ENCODE assay signal across 9 mouse cellular contexts in the genomic region with DNA sequence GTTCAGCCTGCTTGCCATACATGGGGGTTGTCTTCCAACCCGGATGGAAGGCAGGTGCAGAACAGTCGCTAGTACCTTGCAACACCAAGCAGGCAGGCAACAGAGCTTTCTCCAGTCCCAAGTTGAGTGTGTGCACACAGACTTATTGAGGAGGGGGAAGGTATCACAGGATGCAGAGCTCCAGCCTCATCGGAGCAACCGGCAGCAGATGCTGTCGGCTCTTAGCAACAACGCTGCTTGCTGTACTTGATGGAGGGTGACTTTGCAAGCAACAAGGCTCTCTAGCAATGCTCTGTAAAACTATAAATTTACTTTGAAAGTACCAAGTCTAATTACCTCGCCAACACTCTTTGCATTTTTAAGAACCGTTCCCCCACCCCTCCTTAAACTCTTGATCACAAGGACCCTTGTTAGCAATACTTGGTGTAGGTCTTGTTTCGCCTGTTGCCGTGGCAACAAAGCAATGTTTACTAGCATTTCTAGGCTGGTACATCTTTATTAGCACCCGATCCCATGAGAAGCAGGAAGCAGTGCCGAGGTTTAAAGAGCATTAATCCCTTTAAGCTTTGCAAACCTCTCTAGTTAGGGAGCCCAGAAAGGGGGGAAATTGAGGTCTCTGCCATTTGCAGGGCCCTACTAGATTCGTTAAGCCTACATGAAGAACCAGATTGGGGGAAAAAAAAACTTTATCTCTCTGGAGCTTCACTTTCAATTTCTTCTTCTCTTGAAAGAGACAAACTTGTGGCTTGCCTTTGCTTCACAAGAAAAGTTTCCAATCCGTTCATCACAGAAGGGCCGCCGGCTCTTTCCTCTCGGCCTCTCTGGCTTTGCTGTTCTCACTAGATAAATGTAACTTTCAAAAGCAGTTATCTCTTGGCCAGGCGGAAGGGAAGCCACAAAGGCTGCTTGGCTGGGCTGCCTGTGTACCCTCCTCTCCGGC.
DNase-seq lines count a peak whose midpoint lies in the region; ATAC-seq and TF ChIP-seq lines count a peak whose summit lies in the region.
"Had no signal": no experiment of that assay in that cellular context is flagged by ENCODE, and none has a peak within 500 bp of the region (broad histone marks: within the 10 kb centered on the region; RNA-seq: fewer than 3 reads in every experiment).

No protein-coding gene starts in this region.

- no peak overlapping the region for H3K4me3 ChIP-seq in heart, embryonic 15.5 days
- no peak overlapping the region for H3K4me3 ChIP-seq in hindbrain, embryonic 10.5 days
- no peak overlapping the region for H3K4me3 ChIP-seq in midbrain, embryonic 11.5 days (ENCODE audit: low read depth, low read length)
- no peak overlapping the region for H3K4me3 ChIP-seq in cerebellum, adult 2 months (replicated peaks; ENCODE audit: insufficient read depth, low read depth, low read length)
- H3K4me3 ChIP-seq: stomach, embryonic 15.5 days had no signal

- TF ChIP-seq POLR2A in cerebellum, adult 2 months (IDR thresholded peaks at IDR 0.05; ENCODE audit: borderline replicate concordance, insufficient read depth, low read length) = no peak

- H3K36me3 ChIP-seq in heart, embryonic 15.5 days = no peaks in the 10 kb centered on the region
- H3K36me3 ChIP-seq in hindbrain, embryonic 10.5 days = peaks cover 65% of the 10 kb centered on the region
- H3K36me3 ChIP-seq in midbrain, embryonic 11.5 days (ENCODE audit: control insufficient read depth, insufficient read depth, low read length) = no peaks in the 10 kb centered on the region
- H3K36me3 ChIP-seq: stomach, embryonic 15.5 days had no signal

- TF ChIP-seq CTCF in cerebellum, adult 2 months (IDR thresholded peaks at IDR 0.05; ENCODE audit: borderline replicate concordance, insufficient read depth, low read depth, low read length) = no peak

- ATAC-seq in heart, embryonic 15.5 days (replicated peaks; ENCODE audit: insufficient number of reproducible peaks, insufficient read depth, low FRiP score, low read depth) = no peak
- ATAC-seq in midbrain, embryonic 11.5 days (ENCODE audit: low FRiP score) = peak; percentile 50

- no peaks in the 10 kb centered on the region for H3K27me3 ChIP-seq in heart, embryonic 15.5 days
- no peaks in the 10 kb centered on the region for H3K27me3 ChIP-seq in hindbrain, embryonic 10.5 days (ENCODE audit: insufficient read depth, poor library complexity, severe bottlenecking)
- no peaks in the 10 kb centered on the region for H3K27me3 ChIP-seq in midbrain, embryonic 11.5 days (ENCODE audit: control insufficient read depth, insufficient read depth, low read length)
- H3K27me3 ChIP-seq in cerebellum, adult 2 months (ENCODE audit: control insufficient read depth, insufficient read depth, low read length) = no peaks in the 10 kb centered on the region
- H3K27me3 ChIP-seq: stomach, embryonic 15.5 days had no signal

- peak overlapping the region; percentile 14 for H3K4me2 ChIP-seq in heart, embryonic 15.5 days
- peak overlapping the region; percentile 14; the same call in 1 of the 2 replicates for H3K4me2 ChIP-seq in midbrain, embryonic 11.5 days
- H3K4me2 ChIP-seq: stomach, embryonic 15.5 days had no signal

- H3K27ac ChIP-seq in heart, embryonic 15.5 days = peak overlapping the region; percentile 58
- H3K27ac ChIP-seq in hindbrain, embryonic 10.5 days = peak overlapping the region; percentile 67
- H3K27ac ChIP-seq in midbrain, embryonic 11.5 days (ENCODE audit: low read depth, low read length) = peak overlapping the region; percentile 45; the same call in 1 of the 2 replicates
- no peak overlapping the region for H3K27ac ChIP-seq in cerebellum, adult 2 months (ENCODE audit: insufficient read depth, low read length)
- H3K27ac ChIP-seq: stomach, embryonic 15.5 days had no signal

- H3K4me1 ChIP-seq in heart, embryonic 15.5 days (replicated peaks) = peaks cover 48% of the 10 kb centered on the region
- peaks cover 70% of the 10 kb centered on the region for H3K4me1 ChIP-seq in hindbrain, embryonic 10.5 days (replicated peaks)
- peaks cover 40% of the 10 kb centered on the region for H3K4me1 ChIP-seq in midbrain, embryonic 11.5 days (ENCODE audit: control insufficient read depth, insufficient read depth, low read length)
- peaks cover 4% of the 10 kb centered on the region; the same call in 1 of the 2 replicates for H3K4me1 ChIP-seq in cerebellum, adult 2 months (ENCODE audit: control insufficient read depth, insufficient read depth, low read length)

- WGBS in heart, embryonic 15.5 days = 40% methylated on average over 19 of the region's 19 CpGs
- WGBS in hindbrain, embryonic 10.5 days = 67% methylated on average over 19 of the region's 19 CpGs
- 33% methylated on average over 19 of the region's 19 CpGs for WGBS in midbrain, embryonic 11.5 days
- WGBS in cerebellum, adult 2 months = 68% methylated on average over 19 of the region's 19 CpGs

- DNase-seq in heart, adult 11 months = no peak
- DNase-seq in T-cell, adult 2 months (ENCODE audit: low spot score) = peak; percentile 32
- DNase-seq in hindbrain, embryonic 10.5 days (ENCODE audit: low spot score) = peak; percentile 37
- DNase-seq in midbrain, embryonic 11.5 days (ENCODE audit: low spot score, missing footprints) = peak; percentile 91
- no peak for DNase-seq in ovary, postnatal 14 days (ENCODE audit: low spot score)
- DNase-seq in cerebellum, adult 2 months = no peak
- DNase-seq in kidney, adult 9 months = no peak

- no peak overlapping the region for H3K9ac ChIP-seq in heart, embryonic 15.5 days
- H3K9ac ChIP-seq in midbrain, embryonic 11.5 days (ENCODE audit: low read length) = peak overlapping the region; percentile 24; the same call in 1 of the 2 replicates
- H3K9ac ChIP-seq: stomach, embryonic 15.5 days had no signal

- H3K9me3 ChIP-seq in heart, embryonic 15.5 days (replicated peaks) = no peaks in the 10 kb centered on the region
- no peaks in the 10 kb centered on the region for H3K9me3 ChIP-seq in hindbrain, embryonic 10.5 days
- no peaks in the 10 kb centered on the region for H3K9me3 ChIP-seq in midbrain, embryonic 11.5 days (ENCODE audit: control insufficient read depth, low read length)
- H3K9me3 ChIP-seq: stomach, embryonic 15.5 days had no signal

Comparison
In these comparisons a context has a peak if more than half of its experiments do, and no peak if none do; other contexts are left out.
1. DNase-seq: peak in T-cell, adult 2 months (single experiment), hindbrain, embryonic 10.5 days (single experiment) and midbrain, embryonic 11.5 days (single experiment); none in heart, adult 11 months (single experiment), ovary, postnatal 14 days (single experiment), cerebellum, adult 2 months (0 of 2) and kidney, adult 9 months (single experiment).